Mouse (Mus musculus): ENCODE measurements around the gene Ppp1r13b. TPM values are rescaled to one million over a fixed set of nuclear protein-coding genes. Genes with fewer than 3 reads are reported as not detected.

Gene Ppp1r13b
- polyA plus RNA-seq, 1 experiment from 2014 or later: 22.7 TPM

DNA sequence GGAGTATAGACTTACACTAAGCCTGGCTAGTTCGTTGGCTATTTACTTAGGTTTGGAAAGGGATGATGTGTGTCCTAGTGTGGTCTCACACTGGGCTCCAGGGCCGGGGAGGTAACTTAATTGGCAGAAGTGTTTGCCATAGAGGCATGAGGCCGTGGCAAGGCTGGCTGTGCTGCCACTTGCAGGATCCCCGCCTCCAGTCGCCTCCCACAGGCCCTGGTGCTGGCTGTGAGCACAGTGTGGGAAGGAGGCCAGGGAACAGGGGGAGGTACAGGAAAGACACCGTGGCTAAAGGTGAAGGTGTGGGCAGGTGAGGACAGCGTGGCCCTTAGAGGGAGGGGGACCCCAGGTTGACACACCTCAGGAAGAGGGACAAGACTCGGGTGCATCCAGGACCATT lies 88.0 kb downstream of the Ppp1r13b start:
- Histone ChIP-seq H3K4me3 (ENCODE audit: low read depth, low read length) (no peak overlapping the region), H3K4me2 (replicated peaks; ENCODE audit: low read depth, low read length) (no peak overlapping the region), H3K4me1 (ENCODE audit: insufficient read depth, low read depth, low read length) (peaks cover 21% of the 10 kb centered on the region), H3K9ac (replicated peaks; ENCODE audit: low read depth) (no peak overlapping the region), H3K27ac (ENCODE audit: low read length) (no peak overlapping the region), H3K9me3 (ENCODE audit: low read length) (no peaks in the 10 kb centered on the region), H3K27me3 (replicated peaks; ENCODE audit: insufficient read depth, low read length) (no peaks in the 10 kb centered on the region), H3K36me3 (ENCODE audit: insufficient read depth, low read length) (peaks cover 14% of the 10 kb centered on the region)
- ATAC-seq: no peak
- peak; percentile 32 for DNase-seq (ENCODE audit: low spot score)
- no peak for TF ChIP-seq CTCF (IDR thresholded peaks at IDR 0.05)
- TF ChIP-seq EP300 (IDR thresholded peaks at IDR 0.05): no peak
- WGBS: 63% methylated on average over 8 of the region's 8 CpGs

GRCm38 (mm10) chr12:111817991-111818390 lies 89.9 kb downstream of the Ppp1r13b start:
- no peak for ATAC-seq
- WGBS: 83% methylated on average over 8 of the region's 8 CpGs
- H3K27me3 ChIP-seq (replicated peaks; ENCODE audit: insufficient read depth, low read length): no peaks in the 10 kb centered on the region
- no peak overlapping the region for H3K4me3 ChIP-seq (ENCODE audit: low read depth, low read length)
- no peak overlapping the region for H3K4me2 ChIP-seq (replicated peaks; ENCODE audit: low read depth, low read length)
- no peak overlapping the region for H3K9ac ChIP-seq (replicated peaks; ENCODE audit: low read depth)
- TF ChIP-seq EP300 (IDR thresholded peaks at IDR 0.05) (no peak), CTCF (IDR thresholded peaks at IDR 0.05) (no peak)
- DNase-seq (ENCODE audit: low spot score): no peak
- H3K36me3 ChIP-seq (ENCODE audit: insufficient read depth, low read length): no peaks in the 10 kb centered on the region
- H3K27ac ChIP-seq (ENCODE audit: low read length): no peak overlapping the region
- no peaks in the 10 kb centered on the region for H3K9me3 ChIP-seq (ENCODE audit: low read length)
- peaks cover 26% of the 10 kb centered on the region for H3K4me1 ChIP-seq (ENCODE audit: insufficient read depth, low read depth, low read length)

- Histone ChIP-seq H3K4me2 (replicated peaks; ENCODE audit: low read depth, low read length) (peak overlapping the region; percentile 60), H3K27me3 (replicated peaks; ENCODE audit: insufficient read depth, low read length) (no peaks in the 10 kb centered on the region), H3K4me1 (ENCODE audit: insufficient read depth, low read depth, low read length) (peaks cover 27% of the 10 kb centered on the region), H3K27ac (ENCODE audit: low read length) (peak overlapping the region; percentile 98), H3K9ac (replicated peaks; ENCODE audit: low read depth) (no peak overlapping the region), H3K9me3 (ENCODE audit: low read length) (no peaks in the 10 kb centered on the region), H3K4me3 (ENCODE audit: low read depth, low read length) (no peak overlapping the region), H3K36me3 (ENCODE audit: insufficient read depth, low read length) (no peaks in the 10 kb centered on the region)
- TF ChIP-seq EP300 (IDR thresholded peaks at IDR 0.05): no peak
- TF ChIP-seq CTCF (IDR thresholded peaks at IDR 0.05): no peak; the same call in 1 of the 2 replicates
- no peak for DNase-seq (ENCODE audit: low spot score)
- no peak for ATAC-seq
- WGBS: 45% methylated on average over 9 of the region's 9 CpGs
These were observed 90.9 kb downstream of the Ppp1r13b start for GRCm38 (mm10) chr12:111816967-111817366.

DNA sequence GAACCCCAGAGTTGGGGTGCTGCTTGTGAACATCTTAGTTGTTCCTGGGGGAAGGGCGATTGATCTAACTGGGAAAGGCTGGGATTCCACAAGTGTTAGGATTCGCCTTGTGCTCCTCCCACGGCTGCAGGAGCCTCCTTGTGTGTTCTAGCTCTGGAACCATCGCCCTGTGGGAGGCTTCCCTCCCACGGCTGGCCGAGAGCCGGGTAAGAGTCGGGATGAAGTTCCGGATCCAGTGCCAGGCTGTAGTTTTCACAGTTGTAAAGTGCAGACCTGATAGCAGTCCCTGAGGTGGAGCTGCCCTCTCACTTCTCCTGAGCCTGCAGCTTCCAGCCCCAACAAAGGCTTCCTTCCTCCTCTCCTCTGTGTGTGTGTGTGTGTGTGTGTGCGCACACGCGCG lies 91.4 kb downstream of the Ppp1r13b start:
- ATAC-seq (no peak), DNase-seq (ENCODE audit: low spot score) (no peak)
- Histone ChIP-seq H3K9me3 (ENCODE audit: low read length) (no peaks in the 10 kb centered on the region), H3K27ac (ENCODE audit: low read length) (peak overlapping the region; percentile 98), H3K4me3 (ENCODE audit: low read depth, low read length) (no peak overlapping the region), H3K4me2 (replicated peaks; ENCODE audit: low read depth, low read length) (peak overlapping the region; percentile 60), H3K4me1 (ENCODE audit: insufficient read depth, low read depth, low read length) (peaks cover 27% of the 10 kb centered on the region), H3K9ac (replicated peaks; ENCODE audit: low read depth) (no peak overlapping the region), H3K27me3 (replicated peaks; ENCODE audit: insufficient read depth, low read length) (no peaks in the 10 kb centered on the region), H3K36me3 (ENCODE audit: insufficient read depth, low read length) (no peaks in the 10 kb centered on the region)
- no peak for TF ChIP-seq CTCF (IDR thresholded peaks at IDR 0.05)
- TF ChIP-seq EP300 (IDR thresholded peaks at IDR 0.05): no peak
- WGBS: 52% methylated on average over 13 of the region's 13 CpGs

GRCm38 (mm10) chr12:111814769-111815762 lies 92.8 kb downstream of the Ppp1r13b start:
- peak overlapping the region; percentile 60 for H3K4me2 ChIP-seq (replicated peaks; ENCODE audit: low read depth, low read length)
- H3K27me3 ChIP-seq (replicated peaks; ENCODE audit: insufficient read depth, low read length): no peaks in the 10 kb centered on the region
- H3K9me3 ChIP-seq (ENCODE audit: low read length): no peaks in the 10 kb centered on the region
- ATAC-seq: peak; percentile 25
- H3K9ac ChIP-seq (replicated peaks; ENCODE audit: low read depth): peak overlapping the region; percentile 83
- peak; percentile 78 for DNase-seq (ENCODE audit: low spot score)
- TF ChIP-seq EP300 (IDR thresholded peaks at IDR 0.05) (peak; percentile 81), CTCF (IDR thresholded peaks at IDR 0.05) (no peak)
- WGBS: 18% methylated on average over 19 of the region's 19 CpGs
- peaks cover 27% of the 10 kb centered on the region for H3K4me1 ChIP-seq (ENCODE audit: insufficient read depth, low read depth, low read length)
- peak overlapping the region; percentile 70 for H3K4me3 ChIP-seq (ENCODE audit: low read depth, low read length)
- H3K36me3 ChIP-seq (ENCODE audit: insufficient read depth, low read length): no peaks in the 10 kb centered on the region
- peak overlapping the region; percentile 98 for H3K27ac ChIP-seq (ENCODE audit: low read length)

DNA sequence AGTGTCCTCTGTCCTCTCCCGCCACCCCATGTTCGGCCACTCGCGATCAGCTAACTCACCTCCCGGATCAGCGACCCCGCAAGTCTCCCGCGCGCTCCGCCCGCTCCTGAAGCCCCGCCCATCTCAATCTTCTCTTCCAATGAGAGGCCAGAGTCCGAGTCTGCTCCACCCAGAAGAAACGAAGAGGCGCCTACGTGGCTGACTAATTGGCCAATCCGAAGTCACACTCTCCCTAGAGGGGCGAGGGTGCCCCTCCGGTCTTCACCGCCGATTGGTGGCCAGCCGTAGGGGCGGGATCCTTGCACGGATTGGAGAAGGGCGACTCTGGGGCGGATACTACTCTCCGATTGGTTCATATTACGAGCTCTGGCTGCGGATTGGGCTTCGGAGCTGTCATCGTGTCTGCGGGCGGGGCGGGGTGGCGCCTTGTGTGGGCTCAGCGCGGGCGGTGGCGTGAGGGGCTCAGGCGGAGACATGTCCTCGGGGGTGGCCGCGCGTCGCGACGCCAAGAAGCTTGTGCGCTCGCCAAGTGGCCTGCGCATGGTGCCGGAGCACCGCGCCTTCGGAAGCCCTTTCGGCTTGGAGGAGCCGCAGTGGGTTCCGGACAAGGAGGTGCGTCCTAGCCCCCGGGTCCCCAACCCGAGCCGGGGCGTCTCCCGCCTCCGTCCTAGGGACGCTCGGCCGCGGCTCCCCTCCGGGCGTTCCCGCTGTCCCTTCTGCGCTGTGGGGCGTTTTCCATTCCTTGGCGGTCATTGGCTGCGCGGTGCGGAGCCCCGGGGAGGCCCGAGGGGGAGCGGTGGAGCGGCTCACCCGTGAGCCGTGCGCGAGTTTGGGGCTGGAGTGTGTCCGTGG lies 93.9 kb downstream of the Ppp1r13b start, which contains the start of the genes Xrcc3 and Zfyve21:
Xrcc3 (minus strand) TSS at position 108 of the 852 bp plus-strand sequence.
Zfyve21 (plus strand) TSS at position 405 of the 852 bp plus-strand sequence.
- no peak; the same call in 1 of the 2 replicates for TF ChIP-seq EP300 (IDR thresholded peaks at IDR 0.05)
- no peak for TF ChIP-seq CTCF (IDR thresholded peaks at IDR 0.05)
- H3K27me3 ChIP-seq (replicated peaks; ENCODE audit: insufficient read depth, low read length): no peaks in the 10 kb centered on the region
- peak; percentile 95 for ATAC-seq
- peak within 1 kb of the TSS; percentile 98 for H3K27ac ChIP-seq (ENCODE audit: low read length)
- peak within 1 kb of the TSS; percentile 83 for H3K9ac ChIP-seq (replicated peaks; ENCODE audit: low read depth)
- DNase-seq (ENCODE audit: low spot score): peak; percentile 100
- no peaks in the 10 kb centered on the region for H3K9me3 ChIP-seq (ENCODE audit: low read length)
- H3K4me1 ChIP-seq (ENCODE audit: insufficient read depth, low read depth, low read length): peaks cover 26% of the 10 kb centered on the region
- peak within 1 kb of the TSS; percentile 70 for H3K4me3 ChIP-seq (ENCODE audit: low read depth, low read length)
- peak within 1 kb of the TSS; percentile 81 for H3K4me2 ChIP-seq (replicated peaks; ENCODE audit: low read depth, low read length)
- H3K36me3 ChIP-seq (ENCODE audit: insufficient read depth, low read length): no peaks in the 10 kb centered on the region
- WGBS: under 1% methylated on average over 80 of the region's 87 CpGs

Data from lung, postnatal 0 days (tissue).